Mouse (Mus musculus): Measurements from ENCODE around the gene Gfer.
"Not testable (repeated sequence)": the region's sequence is repeated elsewhere in the genome, so short reads cannot be mapped to it uniquely, and the experiment has no call there.

The Gfer gene

GRCm38 (mm10) chr17:24687146-24687595, 8.8 kb downstream of the Gfer start:
- DNase-seq, result peak; percentile 64 to 85

- DNase-seq, result peak; percentile 59 to 80
These were observed 9.4 kb downstream of the Gfer start for GRCm38 (mm10) chr17:24686514-24686913.

GRCm38 (mm10) chr17:24677500-24678080, 18.4 kb downstream of the Gfer start:
- no peak for DNase-seq

- DNase-seq, result no peak
These were observed 19.1 kb downstream of the Gfer start for GRCm38 (mm10) chr17:24676877-24677276.

- peak; percentile 63 to 83 for DNase-seq
These were observed 19.8 kb downstream of the Gfer start for GRCm38 (mm10) chr17:24676187-24676586.

GRCm38 (mm10) chr17:24674277-24674676, 21.7 kb downstream of the Gfer start:
- DNase-seq, result no peak

GRCm38 (mm10) chr17:24672141-24672540, 23.8 kb downstream of the Gfer start:
- peak; percentile 79 to 81 for DNase-seq

GRCm38 (mm10) chr17:24671346-24671745, 24.6 kb downstream of the Gfer start:
- DNase-seq, result no peak

GRCm38 (mm10) chr17:24670246-24670844, 25.6 kb downstream of the Gfer start:
- DNase-seq, result no peak

GRCm38 (mm10) chr17:24669545-24670245, 26.3 kb downstream of the Gfer start, which contains the start of gene Zfp598:
Gene Zfp598, plus strand, starts transcription at chr17:24669687.
- DNase-seq, result peak; percentile 96 to 99

GRCm38 (mm10) chr17:24669214-24669544, 26.8 kb downstream of the Gfer start:
- DNase-seq, result not testable (repeated sequence)

GRCm38 (mm10) chr17:24667416-24667815, 28.5 kb downstream of the Gfer start:
- peak; percentile 83 to 86 for DNase-seq

- DNase-seq, result not testable (repeated sequence)
These were observed 28.9 kb downstream of the Gfer start for GRCm38 (mm10) chr17:24667011-24667410.

GRCm38 (mm10) chr17:24658017-24658758, 37.8 kb downstream of the Gfer start, which contains the start of gene Npw:
Gene Npw, minus strand, starts transcription at chr17:24658457.
- DNase-seq, result peak in 1 of 2 experiments; percentile 52

- no peak for DNase-seq
These were observed 41.0 kb downstream of the Gfer start for GRCm38 (mm10) chr17:24654969-24655368.

- peak; percentile 77 to 92 for DNase-seq
These were observed 41.8 kb downstream of the Gfer start for GRCm38 (mm10) chr17:24653967-24654710.

- DNase-seq, result no peak
These were observed 44.1 kb downstream of the Gfer start for GRCm38 (mm10) chr17:24651835-24652234.

- no peak for DNase-seq
These were observed 45.2 kb downstream of the Gfer start for GRCm38 (mm10) chr17:24650766-24651165.

GRCm38 (mm10) chr17:24650070-24650616, 45.8 kb downstream of the Gfer start, which contains the start of gene Slc9a3r2:
Gene Slc9a3r2, minus strand, starts transcription at chr17:24650327.
- DNase-seq, result peak; percentile 66 to 85

GRCm38 (mm10) chr17:24649581-24650069, 46.3 kb downstream of the Gfer start:
- DNase-seq, result peak; percentile 75 to 76

GRCm38 (mm10) chr17:24648731-24649377, 47.1 kb downstream of the Gfer start:
- no peak for DNase-seq
